Mouse (Mus musculus) left cerebral cortex, postnatal 14 days (tissue): ENCODE data around the gene Tmem82. TPM values are rescaled to one million over a fixed set of nuclear protein-coding genes. Genes with fewer than 3 reads are reported as not detected.

ENCODE experiments used
- DNase-seq, 2 experiments: peaks; one replicate each; pipeline ENCODE4 v3.0.0; 2021 to 2022; ENCODE audit warnings: low spot score in 2 of 2, mixed read lengths in 1 of 2
- intact Hi-C: fragments of 180-260 bp; cut with DNase I; formaldehyde crosslinking; loops from one replicate; pipeline ENCODE4 v1.15.1; 2025
- total RNA-seq, 2 experiments: library from RNA; stranded (reverse); gene quantifications; 2 replicates each; pipeline ENCODE4 v1.2.3; 2021

The Tmem82 gene
- total RNA-seq, 2 experiments from 2014 or later = 0.76 to 0.97 TPM

DNA sequence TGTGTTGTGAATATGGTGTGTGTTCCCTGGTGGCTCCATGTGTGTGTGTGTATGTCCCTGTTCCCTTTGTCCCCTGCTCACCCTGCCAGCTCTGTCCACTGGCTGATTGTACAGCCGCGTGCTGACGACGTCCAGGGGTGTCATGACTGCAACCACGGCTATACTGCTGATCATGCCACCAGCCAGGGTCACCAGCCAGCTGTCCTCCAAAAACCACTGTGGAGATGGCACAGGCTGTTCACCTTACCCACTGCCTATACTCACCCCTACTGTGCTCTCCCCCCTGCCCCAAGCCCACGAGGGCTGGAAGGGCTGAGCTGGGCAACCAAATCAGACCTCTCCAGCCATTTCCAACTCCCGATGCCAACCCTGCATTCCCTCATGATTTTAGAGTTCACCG lies 2.9 kb upstream of the Tmem82 start:
- DNase-seq = no peak
- intact Hi-C loops = loop anchor here (10.0 kb wide), 1 partner anchor 224 kb away; the partner anchor contains the start of gene Ctrc

- intact Hi-C loops = no loop called here
- no peak for DNase-seq
These were observed 958 bp upstream of the Tmem82 start for GRCm38 (mm10) chr4:141619299-141619883.

DNA sequence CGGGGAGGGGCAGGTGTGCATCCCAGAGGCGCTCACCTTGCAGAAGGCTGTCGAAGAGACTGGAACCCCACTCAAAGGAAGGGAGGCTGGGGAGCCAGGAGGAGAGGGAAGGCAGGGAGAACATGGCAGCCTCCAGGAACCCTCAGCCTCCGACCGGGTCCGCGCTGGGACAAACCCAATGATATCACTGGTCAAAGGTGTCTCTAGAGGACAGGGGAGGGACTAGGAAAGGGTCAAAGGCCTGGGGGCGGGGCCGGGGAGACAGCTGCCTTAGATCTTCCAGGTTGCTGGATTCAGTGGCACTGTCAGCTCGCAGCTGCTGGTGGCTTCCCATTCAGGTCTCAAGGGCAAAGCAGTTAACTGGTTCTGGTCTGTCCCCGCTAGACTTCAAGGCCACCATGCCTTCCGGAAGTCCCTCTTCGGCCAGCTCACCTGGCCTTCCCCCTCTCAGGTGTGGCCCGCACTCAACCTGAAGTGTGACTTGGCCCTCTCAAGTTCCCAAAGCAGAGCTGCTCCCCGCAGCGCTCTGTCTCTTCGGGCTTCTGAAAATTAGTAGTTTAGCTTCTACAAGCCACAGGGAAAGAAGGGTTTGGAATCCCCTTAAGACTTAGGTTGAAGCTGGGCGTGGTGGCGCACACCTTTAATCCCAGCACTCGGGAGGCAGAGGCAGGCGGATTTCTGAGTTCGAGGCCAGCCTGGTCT lies 419 bp downstream of the Tmem82 start:
- no peak for DNase-seq

GRCm38 (mm10) chr4:141617299-141617698 lies 1.1 kb downstream of the Tmem82 start:
- peak; percentile 41 to 63 for DNase-seq

More for the DNA sequence above, 419 bp downstream of the Tmem82 start:
- intact Hi-C loops = no loop called here

GRCm38 (mm10) chr4:141616811-141617210 lies 1.6 kb downstream of the Tmem82 start:
- DNase-seq = no peak
- intact Hi-C loops = no loop called here

More at GRCm38 (mm10) chr4:141617299-141617698, 1.1 kb downstream of the Tmem82 start:
- intact Hi-C loops = no loop called here

- intact Hi-C loops = no loop called here
- no peak for DNase-seq
These were observed 3.5 kb downstream of the Tmem82 start for GRCm38 (mm10) chr4:141614946-141615345.

- intact Hi-C loops = no loop called here
- DNase-seq = no peak
These were observed 8.9 kb downstream of the Tmem82 start for GRCm38 (mm10) chr4:141609538-141609937.

GRCm38 (mm10) chr4:141605861-141606260 lies 12.6 kb downstream of the Tmem82 start, which contains the start of gene Fblim1:
Fblim1 (minus strand) TSS chr4:141606096.
- no peak for DNase-seq
- intact Hi-C loops = no loop called here

DNA sequence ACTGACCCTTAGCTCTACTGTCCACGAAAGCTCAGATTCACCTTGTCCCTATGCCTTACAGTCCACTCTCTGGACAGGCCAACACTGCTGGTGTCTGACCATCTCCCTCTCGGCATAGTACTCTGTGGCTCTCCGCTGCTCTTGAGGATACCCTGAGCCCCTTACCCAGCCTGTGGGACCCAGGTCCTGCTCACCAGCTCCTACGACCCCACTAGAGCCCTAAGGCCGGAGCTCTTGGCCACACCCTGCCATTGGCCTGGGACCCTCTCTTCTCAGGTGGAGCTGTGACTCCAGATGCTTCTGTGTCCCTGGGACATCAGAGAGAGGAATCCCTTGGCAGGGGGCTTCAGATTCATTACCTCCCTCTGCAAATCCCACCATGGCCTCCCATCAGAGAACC lies 13.0 kb downstream of the Tmem82 start:
- intact Hi-C loops = no loop called here
- DNase-seq = no peak

- DNase-seq = no peak
- intact Hi-C loops = no loop called here
These were observed 13.9 kb downstream of the Tmem82 start for GRCm38 (mm10) chr4:141604493-141604892.

DNA sequence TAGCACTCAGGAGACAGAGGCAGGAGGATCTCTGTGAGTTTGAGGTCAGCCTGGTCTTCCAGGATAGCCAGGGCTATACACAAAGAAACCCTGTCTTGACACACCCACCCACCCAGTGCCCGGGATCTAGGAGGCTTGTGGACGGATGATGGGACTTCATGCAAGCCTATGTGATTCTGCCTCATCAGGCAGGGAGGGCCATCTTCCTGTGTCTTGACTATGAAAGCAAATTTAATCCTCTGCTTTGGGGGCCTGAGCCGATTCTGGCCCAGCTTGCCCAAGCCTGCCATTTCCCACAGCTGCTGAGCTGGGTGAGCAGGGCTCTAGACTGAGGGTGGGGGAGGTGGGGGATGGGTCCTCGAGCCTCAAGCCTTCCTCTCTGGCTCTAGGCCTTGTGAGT lies 14.5 kb downstream of the Tmem82 start:
- no peak for DNase-seq
- intact Hi-C loops = no loop called here

GRCm38 (mm10) chr4:141602523-141603223 lies 15.8 kb downstream of the Tmem82 start:
- no peak for DNase-seq
- intact Hi-C loops = no loop called here

DNA sequence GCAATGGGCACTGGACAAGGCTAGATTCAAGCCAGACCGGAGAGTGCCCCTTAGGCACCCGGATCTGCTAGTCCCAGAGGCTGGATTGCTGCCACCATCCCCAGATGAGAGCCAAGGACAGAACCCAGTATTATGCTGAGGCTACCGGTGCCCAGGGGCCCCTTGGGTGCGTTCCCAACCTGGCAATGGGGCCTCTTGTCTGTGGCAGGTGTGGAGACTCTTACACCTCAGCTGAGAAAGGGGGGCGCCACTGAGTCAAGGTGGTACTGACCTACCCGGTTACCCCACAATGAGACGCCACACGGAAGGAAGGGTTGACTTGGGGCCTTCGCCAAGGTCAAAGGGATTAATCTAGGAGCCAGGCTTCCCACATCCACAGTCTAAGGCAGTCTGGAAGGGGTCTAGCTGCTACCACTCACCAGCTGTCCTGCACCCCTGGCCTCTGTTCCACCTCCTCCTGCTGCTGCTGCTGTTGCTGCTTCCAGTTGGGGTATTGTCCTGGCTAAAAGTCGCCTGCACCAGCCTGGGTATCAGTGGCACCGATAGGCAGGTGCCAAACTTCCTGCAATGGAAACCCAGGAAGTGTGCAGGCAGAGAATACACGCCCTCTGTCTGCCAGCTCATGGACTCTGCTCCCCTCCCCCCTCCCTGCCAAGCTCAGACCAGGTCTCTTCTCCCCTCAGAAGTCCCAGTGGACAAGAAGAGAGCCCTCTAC lies 17.1 kb downstream of the Tmem82 start:
- intact Hi-C loops = no loop called here

GRCm38 (mm10) chr4:141600364-141600763 lies 18.1 kb downstream of the Tmem82 start:
- DNase-seq = no peak
- intact Hi-C loops = no loop called here

More for the DNA sequence above, 17.1 kb downstream of the Tmem82 start:
- DNase-seq = no peak

DNA sequence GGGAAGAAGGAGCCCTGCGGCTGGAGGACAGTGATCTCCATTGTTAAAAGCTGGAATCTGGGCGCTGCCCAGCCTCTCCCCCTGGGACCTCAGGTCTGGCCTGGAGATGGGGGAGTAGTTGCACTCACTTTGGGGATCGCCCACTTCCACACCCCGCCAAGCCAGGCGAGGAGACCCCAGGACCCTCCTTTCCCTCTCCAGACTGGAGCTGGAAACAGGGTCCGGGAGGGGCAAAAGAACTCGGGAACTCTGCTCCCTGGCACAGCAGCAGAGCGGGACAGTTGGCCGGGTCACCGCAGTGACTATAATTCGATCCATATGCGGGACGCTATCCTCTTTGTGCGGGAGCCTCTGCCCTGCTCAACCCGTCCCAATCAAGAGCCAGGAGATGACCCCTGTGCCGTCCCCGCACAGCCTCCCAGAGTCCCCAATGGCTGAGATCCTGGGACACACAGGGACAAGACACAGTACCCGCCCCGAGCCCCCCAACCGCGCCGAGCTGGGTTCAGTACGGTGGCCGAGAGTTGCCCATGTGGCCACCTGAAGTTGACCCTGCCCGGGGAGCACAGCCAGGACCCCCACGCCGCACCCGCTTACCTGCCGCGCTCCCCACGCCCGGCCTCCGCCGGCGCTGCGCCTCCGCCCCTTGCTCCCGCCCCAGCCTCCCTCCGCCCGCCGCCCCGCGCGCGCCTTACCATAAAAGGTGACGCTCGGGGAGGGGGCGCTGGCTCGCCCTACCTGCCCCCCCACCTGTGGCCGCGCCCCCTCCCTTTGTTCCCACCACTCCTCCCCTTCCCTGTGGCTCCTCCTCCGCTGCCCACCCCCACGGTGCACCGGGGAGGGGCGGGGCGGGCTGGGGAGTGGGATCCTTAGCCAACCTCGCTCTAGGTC lies 18.9 kb downstream of the Tmem82 start:
- intact Hi-C loops = no loop called here
- no peak for DNase-seq

GRCm38 (mm10) chr4:141598894-141599250 lies 19.6 kb downstream of the Tmem82 start:
- intact Hi-C loops = no loop called here
- DNase-seq = no peak

DNA sequence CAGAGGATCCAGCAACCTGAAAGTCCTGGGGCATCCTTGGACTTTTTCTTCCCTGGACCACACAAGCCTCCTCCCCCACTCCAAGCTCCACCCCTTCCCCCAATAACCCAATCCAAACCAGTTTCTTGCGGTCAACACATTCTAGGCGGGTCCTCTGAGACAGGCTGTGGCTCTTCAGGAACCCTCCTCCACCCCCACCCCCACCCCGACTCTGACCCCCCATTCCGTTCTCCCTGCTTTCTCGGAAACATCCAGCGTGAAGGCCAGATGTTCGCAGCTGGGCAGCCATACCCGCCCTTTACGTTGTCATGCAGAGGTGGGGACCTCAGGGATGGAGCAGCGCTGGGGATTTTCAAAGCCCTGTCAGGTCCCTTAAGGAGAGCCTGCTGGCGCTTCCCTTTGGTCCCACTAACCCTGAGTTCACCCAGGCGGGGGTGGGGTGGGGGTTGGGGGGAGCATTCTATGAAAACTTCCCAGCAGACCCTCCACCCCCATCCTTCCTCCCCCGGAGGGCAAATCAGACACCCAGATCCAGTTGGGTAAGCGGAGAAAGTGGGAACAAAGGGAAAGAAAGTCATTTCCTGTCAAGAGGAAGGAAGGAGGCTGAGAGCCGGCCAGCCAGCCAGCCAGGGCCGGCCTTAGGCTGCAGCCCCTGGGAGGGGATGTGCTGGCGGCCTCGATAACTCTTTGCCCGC lies 20.1 kb downstream of the Tmem82 start:
- no peak for DNase-seq
- intact Hi-C loops = no loop called here

DNA sequence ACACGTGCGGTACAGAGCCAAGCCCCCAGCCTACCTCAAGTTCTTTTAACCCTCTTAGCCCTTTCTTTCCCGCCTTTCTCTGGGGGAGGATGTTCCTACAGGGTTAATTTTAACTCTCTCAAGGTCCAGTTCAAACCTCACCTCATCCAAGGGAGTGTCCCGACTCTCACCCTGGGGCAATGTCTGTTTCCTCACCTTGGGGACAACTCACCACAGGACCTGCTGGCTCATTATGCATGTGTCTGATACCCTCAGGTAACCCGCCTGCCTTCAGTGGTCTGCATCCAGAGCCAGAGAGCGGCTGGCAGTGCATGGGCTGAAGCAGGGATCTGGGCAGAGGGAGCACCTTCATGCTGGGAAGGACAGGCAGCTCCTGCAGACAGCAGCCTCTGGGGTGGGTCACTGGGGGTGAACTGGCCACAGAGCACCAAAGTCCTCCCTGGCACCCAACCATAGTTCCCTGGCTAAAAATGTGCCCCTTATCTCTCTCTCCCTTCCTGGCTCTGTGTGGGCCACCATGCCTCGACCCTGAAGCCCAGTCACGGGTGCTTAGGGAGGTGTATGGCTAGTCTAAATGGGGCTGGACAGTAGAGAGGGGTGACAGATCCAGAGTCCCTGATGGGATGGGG lies 21.6 kb downstream of the Tmem82 start:
- intact Hi-C loops = no loop called here
- no peak for DNase-seq
